Mouse (Mus musculus): ENCODE data around the gene Epor. TPM values are rescaled to one million over a fixed set of nuclear protein-coding genes. Genes with fewer than 3 reads are reported as not detected.

The Epor gene
- polyA plus RNA-seq (2015; fragmentation: Nextera tagmentation; extraction: Ambion mirVana), result 4.8 and 6.4 TPM in 2 replicates

GRCm38 (mm10) chr9:21963417-21963816 is at the start of gene Epor:
Gene Epor (minus strand): TSS chr9:21963506.
- peaks cover 25% of the 10 kb centered on the region for H3K4me1 ChIP-seq (ENCODE audit: control insufficient read depth, insufficient read depth, low read length)
- H3K27me3 ChIP-seq (replicated peaks; ENCODE audit: control insufficient read depth, insufficient read depth, low read length), result peaks cover 29% of the 10 kb centered on the region
- H3K4me2 ChIP-seq (ENCODE audit: low read depth, low read length), result peak within 1 kb of the TSS; percentile 92
- peak; percentile 56 for ATAC-seq
- 22% methylated on average over 8 of the region's 8 CpGs for WGBS
- H3K36me3 ChIP-seq (ENCODE audit: control insufficient read depth, insufficient read depth, low read length), result no peaks in the 10 kb centered on the region
- peak within 1 kb of the TSS; percentile 56 for H3K9ac ChIP-seq (ENCODE audit: low read depth, low read length)
- no peak within 1 kb of the TSS for H3K27ac ChIP-seq (ENCODE audit: low read length)
- H3K9me3 ChIP-seq (ENCODE audit: control insufficient read depth, low read length), result no peaks in the 10 kb centered on the region
- peak within 1 kb of the TSS; percentile 52 for H3K4me3 ChIP-seq (ENCODE audit: low read length)

GRCm38 (mm10) chr9:22012731-22013130 is 49.4 kb upstream of the Epor start:
- no peaks in the 10 kb centered on the region for H3K4me1 ChIP-seq (ENCODE audit: control insufficient read depth, insufficient read depth, low read length)
- no peak for ATAC-seq

GRCm38 (mm10) chr9:22011055-22011454 is 47.7 kb upstream of the Epor start:
- H3K27ac ChIP-seq (ENCODE audit: low read length), result no peak overlapping the region
- H3K4me1 ChIP-seq (ENCODE audit: control insufficient read depth, insufficient read depth, low read length), result no peaks in the 10 kb centered on the region
- H3K27me3 ChIP-seq (replicated peaks; ENCODE audit: control insufficient read depth, insufficient read depth, low read length), result no peaks in the 10 kb centered on the region
- H3K9ac ChIP-seq (ENCODE audit: low read depth, low read length), result no peak overlapping the region
- H3K4me2 ChIP-seq (ENCODE audit: low read depth, low read length), result no peak overlapping the region
- no peak for ATAC-seq
- H3K4me3 ChIP-seq (ENCODE audit: low read length), result no peak overlapping the region
- peaks cover 45% of the 10 kb centered on the region for H3K36me3 ChIP-seq (ENCODE audit: control insufficient read depth, insufficient read depth, low read length)
- 82% methylated on average over 5 of the region's 5 CpGs for WGBS
- no peaks in the 10 kb centered on the region for H3K9me3 ChIP-seq (ENCODE audit: control insufficient read depth, low read length)

More at GRCm38 (mm10) chr9:22012731-22013130, 49.4 kb upstream of the Epor start:
- Histone ChIP-seq H3K4me3 (ENCODE audit: low read length) (no peak overlapping the region), H3K9ac (ENCODE audit: low read depth, low read length) (no peak overlapping the region), H3K27me3 (replicated peaks; ENCODE audit: control insufficient read depth, insufficient read depth, low read length) (no peaks in the 10 kb centered on the region), H3K9me3 (ENCODE audit: control insufficient read depth, low read length) (no peaks in the 10 kb centered on the region), H3K4me2 (ENCODE audit: low read depth, low read length) (no peak overlapping the region), H3K27ac (ENCODE audit: low read length) (no peak overlapping the region), H3K36me3 (ENCODE audit: control insufficient read depth, insufficient read depth, low read length) (peaks cover 45% of the 10 kb centered on the region)
- WGBS, result 90% methylated on average over 13 of the region's 13 CpGs

- Histone ChIP-seq H3K4me1 (ENCODE audit: control insufficient read depth, insufficient read depth, low read length) (peaks cover 18% of the 10 kb centered on the region), H3K4me3 (ENCODE audit: low read length) (no peak overlapping the region), H3K27me3 (replicated peaks; ENCODE audit: control insufficient read depth, insufficient read depth, low read length) (no peaks in the 10 kb centered on the region), H3K9me3 (ENCODE audit: control insufficient read depth, low read length) (no peaks in the 10 kb centered on the region), H3K36me3 (ENCODE audit: control insufficient read depth, insufficient read depth, low read length) (peaks cover 6% of the 10 kb centered on the region; the same call in 1 of the 2 replicates), H3K27ac (ENCODE audit: low read length) (no peak overlapping the region), H3K9ac (ENCODE audit: low read depth, low read length) (no peak overlapping the region), H3K4me2 (ENCODE audit: low read depth, low read length) (0 out of 2 replicates have a peak overlapping the region, but pooled peaks have one; percentile 84)
- WGBS, result 81% methylated on average over 12 of the region's 12 CpGs
- no peak for ATAC-seq
Measured at GRCm38 (mm10) chr9:22004546-22004945, 41.2 kb upstream of the Epor start.

- Histone ChIP-seq H3K27me3 (replicated peaks; ENCODE audit: control insufficient read depth, insufficient read depth, low read length) (no peaks in the 10 kb centered on the region), H3K27ac (ENCODE audit: low read length) (peak overlapping the region; percentile 73), H3K9me3 (ENCODE audit: control insufficient read depth, low read length) (no peaks in the 10 kb centered on the region), H3K4me2 (ENCODE audit: low read depth, low read length) (peak overlapping the region; percentile 84), H3K36me3 (ENCODE audit: control insufficient read depth, insufficient read depth, low read length) (0 out of 2 replicates have a peak, but pooled peaks cover 3% of the 10 kb centered on the region), H3K4me3 (ENCODE audit: low read length) (peak overlapping the region; percentile 72), H3K9ac (ENCODE audit: low read depth, low read length) (peak overlapping the region; percentile 73), H3K4me1 (ENCODE audit: control insufficient read depth, insufficient read depth, low read length) (peaks cover 18% of the 10 kb centered on the region)
- peak; percentile 26 for ATAC-seq
- WGBS, result under 1% methylated on average over 18 of the region's 18 CpGs
Measured at GRCm38 (mm10) chr9:22003163-22003554, 39.9 kb upstream of the Epor start.

- H3K36me3 ChIP-seq (ENCODE audit: control insufficient read depth, insufficient read depth, low read length), result 0 out of 2 replicates have a peak, but pooled peaks cover 3% of the 10 kb centered on the region
Measured at GRCm38 (mm10) chr9:22002194-22003162, 39.2 kb upstream of the Epor start, which contains the start of the genes Ccdc151 and Prkcsh. Gene Ccdc151 (minus strand): TSS chr9:22002634. Gene Prkcsh (plus strand): TSS chr9:22002806.

GRCm38 (mm10) chr9:22001633-22002032 is 38.3 kb upstream of the Epor start:
- H3K4me2 ChIP-seq (ENCODE audit: low read depth, low read length), result no peak overlapping the region
- H3K27ac ChIP-seq (ENCODE audit: low read length), result no peak overlapping the region
- H3K9ac ChIP-seq (ENCODE audit: low read depth, low read length), result no peak overlapping the region
- H3K4me3 ChIP-seq (ENCODE audit: low read length), result no peak overlapping the region
- ATAC-seq, result no peak
- H3K4me1 ChIP-seq (ENCODE audit: control insufficient read depth, insufficient read depth, low read length), result peaks cover 18% of the 10 kb centered on the region
- H3K9me3 ChIP-seq (ENCODE audit: control insufficient read depth, low read length), result no peaks in the 10 kb centered on the region
- 81% methylated on average over 4 of the region's 4 CpGs for WGBS
- no peaks in the 10 kb centered on the region for H3K27me3 ChIP-seq (replicated peaks; ENCODE audit: control insufficient read depth, insufficient read depth, low read length)
- H3K36me3 ChIP-seq (ENCODE audit: control insufficient read depth, insufficient read depth, low read length), result 0 out of 2 replicates have a peak, but pooled peaks cover 3% of the 10 kb centered on the region

More at GRCm38 (mm10) chr9:22002194-22003162, 39.2 kb upstream of the Epor start, which contains the start of the genes Ccdc151 and Prkcsh:
- Histone ChIP-seq H3K27me3 (replicated peaks; ENCODE audit: control insufficient read depth, insufficient read depth, low read length) (no peaks in the 10 kb centered on the region), H3K4me1 (ENCODE audit: control insufficient read depth, insufficient read depth, low read length) (peaks cover 18% of the 10 kb centered on the region), H3K27ac (ENCODE audit: low read length) (peak within 1 kb of the TSS; percentile 73), H3K9me3 (ENCODE audit: control insufficient read depth, low read length) (no peaks in the 10 kb centered on the region), H3K4me2 (ENCODE audit: low read depth, low read length) (peak within 1 kb of the TSS; percentile 84), H3K4me3 (ENCODE audit: low read length) (peak within 1 kb of the TSS; percentile 72), H3K9ac (ENCODE audit: low read depth, low read length) (peak within 1 kb of the TSS; percentile 73)
- peak; percentile 100 for ATAC-seq
- WGBS, result 6% methylated on average over 57 of the region's 57 CpGs

- whole genome bisulfite sequencing, result 89% methylated on average over 6 of the region's 6 CpGs
- Histone ChIP-seq H3K9ac (ENCODE audit: low read depth, low read length) (no peak overlapping the region), H3K4me2 (ENCODE audit: low read depth, low read length) (no peak overlapping the region), H3K36me3 (ENCODE audit: control insufficient read depth, insufficient read depth, low read length) (0 out of 2 replicates have a peak, but pooled peaks cover 3% of the 10 kb centered on the region), H3K4me1 (ENCODE audit: control insufficient read depth, insufficient read depth, low read length) (peaks cover 18% of the 10 kb centered on the region), H3K4me3 (ENCODE audit: low read length) (no peak overlapping the region), H3K27me3 (replicated peaks; ENCODE audit: control insufficient read depth, insufficient read depth, low read length) (no peaks in the 10 kb centered on the region), H3K27ac (ENCODE audit: low read length) (no peak overlapping the region), H3K9me3 (ENCODE audit: control insufficient read depth, low read length) (no peaks in the 10 kb centered on the region)
- ATAC-seq, result no peak
Measured at GRCm38 (mm10) chr9:22000296-22000695, 37.0 kb upstream of the Epor start.

- Histone ChIP-seq H3K4me1 (ENCODE audit: control insufficient read depth, insufficient read depth, low read length) (no peaks in the 10 kb centered on the region), H3K4me2 (ENCODE audit: low read depth, low read length) (no peak overlapping the region), H3K9me3 (ENCODE audit: control insufficient read depth, low read length) (no peaks in the 10 kb centered on the region), H3K27ac (ENCODE audit: low read length) (no peak overlapping the region), H3K36me3 (ENCODE audit: control insufficient read depth, insufficient read depth, low read length) (no peaks in the 10 kb centered on the region), H3K4me3 (ENCODE audit: low read length) (no peak overlapping the region), H3K9ac (ENCODE audit: low read depth, low read length) (no peak overlapping the region), H3K27me3 (replicated peaks; ENCODE audit: control insufficient read depth, insufficient read depth, low read length) (peaks cover 16% of the 10 kb centered on the region)
- 88% methylated on average over 3 of the region's 3 CpGs for WGBS
- ATAC-seq, result no peak
Measured at GRCm38 (mm10) chr9:21996178-21996867, 33.0 kb upstream of the Epor start.
